Mouse (Mus musculus) subcutaneous adipose tissue, adult 2 months (tissue): ENCODE measurements around the gene 1700019N19Rik. TPM values are rescaled to one million over a fixed set of nuclear protein-coding genes. Genes with fewer than 3 reads are reported as not detected.

Experiments
- polyA plus RNA-seq: library from polyadenylated mRNA; depleted of rRNA; stranded (reverse); fragments of >200 nt; gene quantifications from 2 replicates; pipeline ENCODE4 v1.2.3, GENCODE M21; 2012; ENCODE audit warnings: low replicate concordance; rRNA removed

1700019N19Rik gene
- 0.81 TPM in 1 of 2 replicates, not detected in the other for polyA plus RNA-seq

GRCm38 (mm10) chr19:58794284-58794683 is at the start of gene 1700019N19Rik:
TSS of gene 1700019N19Rik (minus strand) at chr19:58794461.

GRCm38 (mm10) chr19:58759423-58759822 is 34.8 kb downstream of the 1700019N19Rik start, which contains the start of gene Pnliprp2:
TSS of gene Pnliprp2 (plus strand) at chr19:58759719.

Other genes with a start within 250 kb of the 1700019N19Rik start
- gene Pnlip, start 142.0 kb downstream of the 1700019N19Rik start, polyA plus RNA-seq: 0.30 and 0.41 TPM in 2 replicates
- not detected in 2 replicates for gene Pnliprp1, start 65.6 kb downstream of the 1700019N19Rik start, polyA plus RNA-seq
- 0.33 TPM in 1 of 2 replicates, not detected in the other for gene Pnliprp2, start 34.7 kb downstream of the 1700019N19Rik start, polyA plus RNA-seq
- gene Eno4, start 149.0 kb upstream of the 1700019N19Rik start, polyA plus RNA-seq: 0.18 TPM in 1 of 2 replicates, not detected in the other
- 32.1 and 83.6 TPM in 2 replicates for gene Hspa12a, start 149.2 kb upstream of the 1700019N19Rik start, polyA plus RNA-seq